Mouse (Mus musculus) retina, postnatal 7 days (tissue): Measurements from ENCODE around the gene Atp6v0e.

ENCODE experiments used
- DNase-seq: peaks from one replicate; pipeline ENCODE4 v3.0.0-alpha.2; 2012; ENCODE audit warnings: low read depth, low spot score

Gene Atp6v0e

GRCm38 (mm10) chr17:26717868-26718267 lies 54.8 kb downstream of the Atp6v0e start:
- DNase-seq: no peak

GRCm38 (mm10) chr17:26719405-26719804 lies 56.4 kb downstream of the Atp6v0e start:
- DNase-seq: no peak

- no peak for DNase-seq
These were observed 58.8 kb downstream of the Atp6v0e start for GRCm38 (mm10) chr17:26721802-26722201.

- DNase-seq: no peak
These were observed 61.8 kb downstream of the Atp6v0e start for GRCm38 (mm10) chr17:26724790-26725189.

- DNase-seq: no peak
These were observed 63.6 kb downstream of the Atp6v0e start for GRCm38 (mm10) chr17:26726674-26727073.

GRCm38 (mm10) chr17:26727110-26727755 lies 64.2 kb downstream of the Atp6v0e start:
- no peak for DNase-seq

- DNase-seq: no peak
These were observed 79.5 kb downstream of the Atp6v0e start for GRCm38 (mm10) chr17:26742581-26742980.

GRCm38 (mm10) chr17:26743294-26743693 lies 80.3 kb downstream of the Atp6v0e start:
- no peak for DNase-seq
